Mouse (Mus musculus): ENCODE results near the gene Snapc4.
"Not testable (repeated sequence)": the region's sequence is repeated elsewhere in the genome, so short reads cannot be mapped to it uniquely, and the experiment has no call there.

- TF ChIP-seq GATA1 (IDR thresholded peaks at IDR 0.05; ENCODE audit: borderline replicate concordance, low read length); FLI1 (IDR thresholded peaks at IDR 0.05; ENCODE audit: low read length): not testable (repeated sequence)
Observed at GRCm38 (mm10) chr2:26380871-26381270, 418 bp upstream of the Snapc4 start.

All from megakaryocyte, embryonic 14.5 days (primary cell).